Mouse (Mus musculus): ENCODE measurements around the gene Gmppa. TPM values are rescaled to one million over a fixed set of nuclear protein-coding genes. Genes with fewer than 3 reads are reported as not detected.
A peak's percentile ranks its signal among the peaks of the same experiment; 100 is the strongest.

Gmppa gene
- polyA plus RNA-seq, 1 experiment from 2014 or later: 62.3 TPM

GRCm38 (mm10) chr1:75478916-75479634 lies 43.3 kb downstream of the Gmppa start, which contains the start of the genes Chpf and Tmem198:
Gene Chpf, minus strand, starts transcription at chr1:75479307.
Gene Tmem198, plus strand, starts transcription at chr1:75479532.
- Histone ChIP-seq H3K4me3 (peak within 1 kb of the TSS; percentile 75), H3K9me3 (no peaks in the 10 kb centered on the region), H3K4me2 (replicated peaks) (peak within 1 kb of the TSS; percentile 74), H3K9ac (replicated peaks) (peak within 1 kb of the TSS; percentile 69), H3K27ac (replicated peaks) (peak within 1 kb of the TSS; percentile 83), H3K36me3 (peaks cover 33% of the 10 kb centered on the region), H3K27me3 (peaks cover 5% of the 10 kb centered on the region; the same call in 1 of the 2 replicates), H3K4me1 (peaks cover 50% of the 10 kb centered on the region)
- ATAC-seq (replicated peaks): peak; percentile 89
- WGBS: under 1% methylated on average over 74 of the region's 76 CpGs

DNA sequence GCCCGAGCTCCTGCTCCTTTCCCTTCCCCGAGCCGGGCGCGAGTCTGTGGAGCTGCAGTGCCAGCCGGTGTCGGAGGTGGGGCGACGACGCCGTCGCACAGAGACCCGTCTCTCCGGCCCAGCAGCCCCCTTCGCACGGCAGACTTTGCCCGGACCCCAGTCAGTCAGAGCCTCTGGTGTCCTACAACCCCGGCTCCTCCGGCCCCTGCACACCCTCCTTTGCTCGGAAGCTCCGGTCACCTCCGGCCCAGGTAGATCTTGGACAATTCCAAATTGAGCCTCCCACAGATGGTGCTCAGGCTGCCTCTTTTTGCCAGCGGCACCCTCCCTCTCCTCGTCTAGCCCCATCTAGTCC lies 43.9 kb downstream of the Gmppa start:
- Histone ChIP-seq H3K36me3 (peaks cover 33% of the 10 kb centered on the region), H3K9ac (replicated peaks) (peak overlapping the region; percentile 69), H3K4me3 (peak overlapping the region; percentile 75), H3K27me3 (peaks cover 9% of the 10 kb centered on the region; the same call in 1 of the 2 replicates), H3K4me1 (peaks cover 50% of the 10 kb centered on the region), H3K27ac (replicated peaks) (peak overlapping the region; percentile 83), H3K4me2 (replicated peaks) (peak overlapping the region; percentile 74), H3K9me3 (no peaks in the 10 kb centered on the region)
- no peak; the same call in 1 of the 2 replicates for ATAC-seq (replicated peaks)
- WGBS: under 1% methylated on average over 24 of the region's 24 CpGs

DNA sequence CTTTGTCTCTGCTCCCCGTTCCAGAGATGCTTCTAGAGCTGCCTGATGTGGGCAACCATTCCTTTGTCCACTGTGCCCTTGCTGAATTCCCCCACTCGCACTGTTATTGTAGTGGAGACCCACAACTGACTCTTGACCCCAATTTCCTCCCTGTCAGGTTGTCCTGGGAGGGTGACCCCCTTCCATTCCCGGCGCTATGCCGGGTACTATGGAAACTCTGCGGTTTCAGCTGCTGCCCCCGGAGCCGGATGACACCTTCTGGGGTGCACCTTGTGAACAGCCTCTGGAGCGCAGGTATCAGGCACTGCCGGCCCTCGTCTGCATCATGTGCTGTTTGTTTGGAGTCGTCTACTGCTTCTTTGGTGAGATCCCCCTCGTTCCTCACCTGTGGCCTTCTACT lies 44.3 kb downstream of the Gmppa start:
- H3K4me3 ChIP-seq: peak overlapping the region; percentile 75
- WGBS: 15% methylated on average over 13 of the region's 13 CpGs
- no peak overlapping the region for H3K27ac ChIP-seq (replicated peaks)
- peaks cover 50% of the 10 kb centered on the region for H3K4me1 ChIP-seq
- no peaks in the 10 kb centered on the region for H3K9me3 ChIP-seq
- peak overlapping the region; percentile 69 for H3K9ac ChIP-seq (replicated peaks)
- H3K36me3 ChIP-seq: peaks cover 33% of the 10 kb centered on the region
- peak overlapping the region; percentile 74 for H3K4me2 ChIP-seq (replicated peaks)
- no peak; the same call in 1 of the 2 replicates for ATAC-seq (replicated peaks)
- H3K27me3 ChIP-seq: peaks cover 13% of the 10 kb centered on the region; the same call in 1 of the 2 replicates

DNA sequence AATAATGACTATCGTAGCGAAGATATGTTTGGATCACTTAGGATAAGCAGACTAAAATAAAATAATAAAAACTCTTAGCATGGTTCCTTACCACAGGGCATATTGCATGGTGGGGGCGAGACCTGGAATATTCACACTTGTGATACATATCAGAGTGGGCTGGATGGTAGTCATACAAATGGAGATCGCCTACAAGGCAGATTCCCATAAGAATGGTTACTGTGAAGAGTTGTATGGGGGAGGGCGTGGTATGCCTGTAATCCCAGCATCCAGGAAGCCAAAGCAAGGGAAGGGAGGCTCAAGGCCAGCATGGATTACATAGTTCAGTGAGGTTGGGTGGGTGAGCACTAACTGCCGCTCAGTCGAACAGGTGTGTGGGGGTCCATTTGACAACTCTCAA lies 45.0 kb downstream of the Gmppa start:
- 0 out of 2 replicates have a peak overlapping the region, but pooled peaks have one; percentile 69 for H3K9ac ChIP-seq (replicated peaks)
- peaks cover 32% of the 10 kb centered on the region for H3K36me3 ChIP-seq
- H3K4me2 ChIP-seq (replicated peaks): peak overlapping the region; percentile 74
- peaks cover 50% of the 10 kb centered on the region for H3K4me1 ChIP-seq
- H3K4me3 ChIP-seq: peak overlapping the region; percentile 75
- peaks cover 20% of the 10 kb centered on the region for H3K27me3 ChIP-seq
- H3K9me3 ChIP-seq: no peaks in the 10 kb centered on the region
- H3K27ac ChIP-seq (replicated peaks): no peak overlapping the region
- no peak for ATAC-seq (replicated peaks)
- 88% methylated on average over 7 of the region's 7 CpGs for WGBS

DNA sequence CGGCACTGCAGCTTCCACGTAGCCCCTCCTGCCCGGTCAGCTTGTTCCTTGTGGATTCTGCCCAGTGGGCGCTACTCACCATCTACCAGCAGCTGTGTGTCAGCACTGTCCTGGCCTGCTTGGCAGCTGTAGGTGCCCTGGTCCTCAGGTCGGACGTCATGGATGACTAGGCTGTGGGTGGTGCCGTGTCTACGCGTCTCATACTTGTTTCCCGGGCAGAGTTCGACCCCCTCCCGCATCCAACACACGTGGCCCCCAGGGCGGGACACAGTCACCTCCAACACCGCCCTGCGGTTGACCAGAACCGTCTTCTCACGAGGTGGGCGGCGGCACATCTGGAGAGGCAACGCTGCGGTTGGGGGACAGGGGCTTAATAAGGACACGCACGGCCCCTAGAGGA lies 50.8 kb downstream of the Gmppa start:
- H3K9ac ChIP-seq (replicated peaks): no peak overlapping the region
- peaks cover 31% of the 10 kb centered on the region for H3K4me1 ChIP-seq
- peak overlapping the region; percentile 98 for H3K4me2 ChIP-seq (replicated peaks)
- H3K9me3 ChIP-seq: no peaks in the 10 kb centered on the region
- H3K36me3 ChIP-seq: peaks cover 27% of the 10 kb centered on the region
- H3K4me3 ChIP-seq: no peak overlapping the region; the same call in 1 of the 2 replicates
- 8% methylated on average over 24 of the region's 24 CpGs for WGBS
- H3K27ac ChIP-seq (replicated peaks): no peak overlapping the region
- peaks cover 45% of the 10 kb centered on the region for H3K27me3 ChIP-seq
- no peak for ATAC-seq (replicated peaks)

DNA sequence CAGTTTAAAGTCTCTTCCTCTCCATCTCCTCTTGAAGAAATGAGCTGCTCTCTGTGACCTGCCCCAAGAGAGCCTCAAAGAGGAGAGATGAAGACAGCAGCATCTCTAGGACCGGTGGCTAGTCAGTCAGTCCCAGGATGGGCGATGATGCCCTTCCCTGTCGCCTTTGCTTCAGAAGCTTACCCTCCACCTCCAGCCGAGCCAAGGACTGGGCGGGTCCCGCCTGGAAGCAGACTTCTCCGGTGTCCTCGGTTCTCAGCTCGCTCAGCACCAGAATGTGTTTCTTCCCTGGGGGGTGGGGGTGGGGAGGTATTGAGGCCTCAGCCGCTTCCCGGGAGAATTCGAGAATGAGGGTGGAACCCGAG lies 51.3 kb downstream of the Gmppa start:
- 2% methylated on average over 13 of the region's 13 CpGs for WGBS
- ATAC-seq (replicated peaks): peak; percentile 24
- H3K27me3 ChIP-seq: peaks cover 45% of the 10 kb centered on the region

GRCm38 (mm10) chr1:75487405-75488161 lies 51.9 kb downstream of the Gmppa start:
- peaks cover 45% of the 10 kb centered on the region for H3K27me3 ChIP-seq
- ATAC-seq (replicated peaks): peak; percentile 63

More for the DNA sequence above, 51.3 kb downstream of the Gmppa start:
- H3K9ac ChIP-seq (replicated peaks): peak overlapping the region; percentile 39; the same call in 1 of the 2 replicates
- peaks cover 28% of the 10 kb centered on the region for H3K4me1 ChIP-seq
- H3K4me2 ChIP-seq (replicated peaks): peak overlapping the region; percentile 98
- peaks cover 27% of the 10 kb centered on the region for H3K36me3 ChIP-seq
- no peaks in the 10 kb centered on the region for H3K9me3 ChIP-seq
- no peak overlapping the region for H3K27ac ChIP-seq (replicated peaks)
- H3K4me3 ChIP-seq: peak overlapping the region; percentile 55

DNA sequence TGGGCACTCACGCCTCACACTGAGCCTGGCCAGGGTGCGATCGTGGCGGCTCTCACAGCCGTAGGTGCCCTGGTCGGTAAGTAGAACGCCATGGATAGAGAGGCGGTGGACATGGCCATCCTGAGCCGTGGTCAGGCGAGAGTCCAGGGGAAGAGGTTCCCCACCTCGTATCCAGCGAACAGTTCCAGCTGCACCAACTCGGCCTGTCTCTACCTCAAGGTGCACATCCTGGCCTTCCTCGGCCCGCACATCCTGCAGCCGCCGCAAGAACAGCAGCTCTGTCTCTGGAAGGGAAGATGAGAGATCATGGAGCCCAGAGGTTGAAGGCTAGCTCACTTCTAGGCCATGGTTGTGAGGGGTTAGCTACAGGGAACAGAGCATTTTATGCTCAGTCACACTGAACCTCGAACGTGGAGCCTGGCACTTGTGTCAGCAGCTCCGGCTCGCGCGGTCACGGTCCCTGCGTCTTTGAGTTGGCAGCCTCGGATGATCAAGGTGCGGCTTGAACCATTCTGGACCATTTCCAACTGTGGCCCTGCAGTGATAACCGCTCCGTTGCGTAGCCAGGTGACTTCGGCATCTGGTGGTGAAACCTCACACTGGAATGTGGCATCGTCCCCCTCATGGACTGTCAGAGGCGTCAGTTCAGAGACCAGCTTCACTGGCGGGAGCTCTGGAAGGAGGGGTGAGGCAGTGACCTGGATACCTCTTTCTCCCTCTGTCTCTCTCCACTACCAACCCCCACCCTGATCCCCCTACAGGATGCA lies 55.2 kb downstream of the Gmppa start:
- 88% methylated on average over 34 of the region's 34 CpGs for WGBS
- no peak overlapping the region for H3K9ac ChIP-seq (replicated peaks)
- H3K36me3 ChIP-seq: peaks cover 2% of the 10 kb centered on the region; the same call in 1 of the 2 replicates
- H3K27me3 ChIP-seq: peaks cover 23% of the 10 kb centered on the region
- peaks cover 22% of the 10 kb centered on the region for H3K4me1 ChIP-seq
- H3K4me3 ChIP-seq: no peak overlapping the region
- no peak overlapping the region for H3K27ac ChIP-seq (replicated peaks)
- H3K9me3 ChIP-seq: no peaks in the 10 kb centered on the region
- H3K4me2 ChIP-seq (replicated peaks): no peak overlapping the region
- no peak for ATAC-seq (replicated peaks)

More at GRCm38 (mm10) chr1:75487405-75488161, 51.9 kb downstream of the Gmppa start:
- Histone ChIP-seq H3K4me2 (replicated peaks) (peak overlapping the region; percentile 98), H3K4me1 (peaks cover 22% of the 10 kb centered on the region), H3K36me3 (peaks cover 24% of the 10 kb centered on the region), H3K9me3 (no peaks in the 10 kb centered on the region), H3K27ac (replicated peaks) (no peak overlapping the region), H3K9ac (replicated peaks) (peak overlapping the region; percentile 39), H3K4me3 (peak overlapping the region; percentile 55)
- WGBS: under 1% methylated on average over 62 of the region's 62 CpGs

DNA sequence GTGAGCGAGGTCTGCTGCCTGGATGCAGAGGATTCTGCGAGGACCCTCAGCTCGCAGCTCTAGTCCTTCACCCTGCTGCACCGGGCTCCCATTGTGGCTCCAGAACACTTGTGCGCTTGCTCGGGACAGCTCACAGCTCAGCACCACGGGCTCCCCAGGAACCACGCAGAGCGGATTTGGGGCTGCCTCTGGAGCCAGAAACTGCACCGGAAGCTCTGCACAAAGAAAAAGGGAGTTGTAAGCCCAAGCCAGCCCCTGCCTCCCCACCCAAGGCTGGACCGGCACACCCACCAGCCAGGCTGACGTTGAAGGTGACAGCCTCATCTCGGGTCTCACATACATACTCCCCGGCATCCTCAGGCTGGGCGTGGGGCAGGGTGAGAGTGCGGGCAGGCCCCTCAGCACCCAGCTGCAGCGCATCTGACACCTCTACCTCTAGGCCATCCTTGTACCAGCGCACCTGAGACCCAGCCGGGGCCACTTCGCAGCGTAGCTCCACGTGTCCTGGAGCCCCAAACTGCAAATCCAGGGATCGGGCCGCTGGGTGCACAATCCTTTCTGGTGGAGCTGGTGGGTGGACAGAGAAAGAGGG lies 56.9 kb downstream of the Gmppa start:
- H3K27me3 ChIP-seq: peaks cover 10% of the 10 kb centered on the region; the same call in 1 of the 2 replicates
- peaks cover 10% of the 10 kb centered on the region for H3K4me1 ChIP-seq
- WGBS: 35% methylated on average over 24 of the region's 24 CpGs
- H3K9ac ChIP-seq (replicated peaks): no peak overlapping the region
- H3K4me2 ChIP-seq (replicated peaks): no peak overlapping the region
- H3K4me3 ChIP-seq: no peak overlapping the region
- no peak overlapping the region for H3K27ac ChIP-seq (replicated peaks)
- no peaks in the 10 kb centered on the region; the same call in 1 of the 2 replicates for H3K36me3 ChIP-seq
- ATAC-seq (replicated peaks): no peak
- H3K9me3 ChIP-seq: no peaks in the 10 kb centered on the region
